Mouse (Mus musculus): ENCODE measurements around the gene Spns3. TPM values are rescaled to one million over a fixed set of nuclear protein-coding genes. Genes with fewer than 3 reads are reported as not detected.

Gene Spns3
- polyA plus RNA-seq, 1 experiment: 0.68 TPM

GRCm38 (mm10) chr11:72477182-72477581 lies 73.1 kb downstream of the Spns3 start:
- TF ChIP-seq CTCF (IDR thresholded peaks at IDR 0.05; ENCODE audit: low read depth, low read length) (no peak), POLR2A (IDR thresholded peaks at IDR 0.05; ENCODE audit: borderline replicate concordance, low read depth, low read length) (no peak)
- Histone ChIP-seq H3K4me1 (ENCODE audit: control insufficient read depth, insufficient read depth, low read length) (peaks cover 4% of the 10 kb centered on the region), H3K4me3 (ENCODE audit: insufficient read depth, low read length) (no peak overlapping the region), H3K27ac (ENCODE audit: insufficient read depth, low read depth, low read length) (no peak overlapping the region)

DNA sequence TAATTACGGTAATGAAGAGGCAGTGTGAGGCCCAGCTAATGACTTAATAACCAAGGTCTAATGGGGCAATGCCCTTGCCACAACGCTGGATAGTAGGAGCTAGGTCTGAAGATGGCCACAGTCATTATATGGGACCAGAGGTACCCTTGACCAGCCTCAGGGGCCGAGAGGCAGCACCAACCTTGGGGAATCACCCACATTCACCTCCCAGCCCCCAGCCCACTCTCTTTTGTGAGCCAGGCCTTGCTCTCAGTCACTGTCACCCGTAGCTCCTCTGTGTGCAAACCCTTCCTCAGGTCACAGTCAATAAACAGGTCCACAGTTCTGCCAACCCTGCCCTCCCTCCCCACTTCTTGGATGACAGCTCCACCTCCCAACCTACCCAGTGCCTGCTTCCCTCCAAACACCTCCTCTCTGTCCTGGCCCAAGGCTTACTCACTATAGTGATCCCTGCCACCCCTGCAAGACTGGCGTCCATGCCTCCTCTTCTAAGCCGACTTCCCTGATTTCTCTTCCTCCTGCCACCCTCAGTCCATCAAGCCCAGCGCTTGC lies 74.2 kb downstream of the Spns3 start:
- TF ChIP-seq POLR2A (IDR thresholded peaks at IDR 0.05; ENCODE audit: borderline replicate concordance, low read depth, low read length): no peak
- no peak for TF ChIP-seq CTCF (IDR thresholded peaks at IDR 0.05; ENCODE audit: low read depth, low read length)
- H3K4me3 ChIP-seq (ENCODE audit: insufficient read depth, low read length): no peak overlapping the region
- no peak overlapping the region for H3K27ac ChIP-seq (ENCODE audit: insufficient read depth, low read depth, low read length)
- peaks cover 4% of the 10 kb centered on the region for H3K4me1 ChIP-seq (ENCODE audit: control insufficient read depth, insufficient read depth, low read length)

GRCm38 (mm10) chr11:72475408-72475807 lies 74.9 kb downstream of the Spns3 start:
- Histone ChIP-seq H3K4me3 (ENCODE audit: insufficient read depth, low read length) (no peak overlapping the region), H3K4me1 (ENCODE audit: control insufficient read depth, insufficient read depth, low read length) (peaks cover 6% of the 10 kb centered on the region), H3K27ac (ENCODE audit: insufficient read depth, low read depth, low read length) (no peak overlapping the region)
- no peak for TF ChIP-seq POLR2A (IDR thresholded peaks at IDR 0.05; ENCODE audit: borderline replicate concordance, low read depth, low read length)

DNA sequence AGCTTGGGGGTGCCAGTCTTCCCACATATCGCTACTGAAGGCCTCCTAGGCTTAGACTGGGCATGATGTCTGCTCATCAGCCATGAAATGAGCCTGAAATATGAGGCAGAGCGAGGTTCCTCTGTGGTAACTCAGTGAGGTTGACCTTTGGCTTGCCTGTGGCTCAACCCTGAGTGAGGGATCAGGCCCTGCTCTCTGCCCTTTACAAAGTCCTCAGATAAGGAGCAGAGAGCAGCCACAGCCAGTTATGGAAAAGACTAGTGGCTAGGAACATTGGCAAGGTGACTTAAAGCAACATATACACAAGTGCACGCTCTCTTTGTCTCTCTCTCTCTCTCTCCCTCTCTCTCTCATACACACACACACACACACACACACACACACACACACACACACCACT lies 75.4 kb downstream of the Spns3 start:
- no peak for TF ChIP-seq CTCF (IDR thresholded peaks at IDR 0.05; ENCODE audit: low read depth, low read length)
- no peak for TF ChIP-seq POLR2A (IDR thresholded peaks at IDR 0.05; ENCODE audit: borderline replicate concordance, low read depth, low read length)
- no peak overlapping the region for H3K27ac ChIP-seq (ENCODE audit: insufficient read depth, low read depth, low read length)
- H3K4me3 ChIP-seq (ENCODE audit: insufficient read depth, low read length): no peak overlapping the region
- H3K4me1 ChIP-seq (ENCODE audit: control insufficient read depth, insufficient read depth, low read length): peaks cover 11% of the 10 kb centered on the region

DNA sequence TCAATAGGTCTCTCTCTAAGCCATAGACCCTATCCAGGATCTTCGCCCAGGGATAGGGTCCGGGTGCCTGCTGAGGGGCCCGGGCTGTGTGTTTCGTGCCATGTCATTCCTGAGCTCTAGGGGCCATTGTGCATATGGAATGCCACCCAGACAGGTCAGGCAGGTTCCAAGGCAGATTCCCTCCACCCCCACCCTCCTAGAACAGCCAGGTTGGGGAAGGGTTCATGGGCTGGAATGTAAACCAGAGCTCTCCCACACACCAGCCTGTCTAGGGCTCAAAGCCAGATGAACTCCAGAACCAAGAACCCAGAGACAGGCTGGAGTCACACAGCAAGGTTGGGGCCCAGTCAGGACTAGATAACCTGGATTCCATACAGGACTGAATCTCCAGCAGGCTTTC lies 76.8 kb downstream of the Spns3 start:
- Histone ChIP-seq H3K4me3 (ENCODE audit: insufficient read depth, low read length) (no peak overlapping the region), H3K27ac (ENCODE audit: insufficient read depth, low read depth, low read length) (no peak overlapping the region), H3K4me1 (ENCODE audit: control insufficient read depth, insufficient read depth, low read length) (peaks cover 20% of the 10 kb centered on the region)
- TF ChIP-seq CTCF (IDR thresholded peaks at IDR 0.05; ENCODE audit: low read depth, low read length) (no peak), POLR2A (IDR thresholded peaks at IDR 0.05; ENCODE audit: borderline replicate concordance, low read depth, low read length) (no peak)

DNA sequence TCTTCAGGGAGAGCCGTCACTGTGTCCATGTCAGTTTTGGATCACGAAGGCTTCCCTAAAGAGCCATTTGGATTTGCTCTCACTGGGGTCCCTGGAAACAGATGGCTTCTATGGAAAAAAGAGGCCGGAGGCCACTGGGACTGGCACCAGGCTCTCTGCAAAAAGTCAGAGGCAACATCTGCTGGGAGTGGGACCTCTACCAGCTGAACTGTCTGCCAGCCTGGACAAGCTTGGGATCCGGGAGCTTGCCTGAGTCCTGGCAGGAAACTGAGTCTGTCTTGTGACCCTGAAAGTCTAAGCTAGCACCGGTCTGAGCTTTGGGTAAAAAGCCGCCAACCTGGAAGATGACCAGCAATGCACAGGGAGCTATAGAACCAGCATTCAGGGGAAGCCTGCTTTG lies 78.9 kb downstream of the Spns3 start:
- no peak for TF ChIP-seq POLR2A (IDR thresholded peaks at IDR 0.05; ENCODE audit: borderline replicate concordance, low read depth, low read length)
- TF ChIP-seq CTCF (IDR thresholded peaks at IDR 0.05; ENCODE audit: low read depth, low read length): no peak
- peaks cover 34% of the 10 kb centered on the region for H3K4me1 ChIP-seq (ENCODE audit: control insufficient read depth, insufficient read depth, low read length)
- no peak overlapping the region for H3K4me3 ChIP-seq (ENCODE audit: insufficient read depth, low read length)
- H3K27ac ChIP-seq (ENCODE audit: insufficient read depth, low read depth, low read length): no peak overlapping the region

GRCm38 (mm10) chr11:72470004-72470403 lies 80.3 kb downstream of the Spns3 start:
- H3K4me3 ChIP-seq (ENCODE audit: insufficient read depth, low read length): no peak overlapping the region
- no peak overlapping the region for H3K27ac ChIP-seq (ENCODE audit: insufficient read depth, low read depth, low read length)
- peaks cover 43% of the 10 kb centered on the region for H3K4me1 ChIP-seq (ENCODE audit: control insufficient read depth, insufficient read depth, low read length)
- TF ChIP-seq CTCF (IDR thresholded peaks at IDR 0.05; ENCODE audit: low read depth, low read length): no peak
- no peak for TF ChIP-seq POLR2A (IDR thresholded peaks at IDR 0.05; ENCODE audit: borderline replicate concordance, low read depth, low read length)

DNA sequence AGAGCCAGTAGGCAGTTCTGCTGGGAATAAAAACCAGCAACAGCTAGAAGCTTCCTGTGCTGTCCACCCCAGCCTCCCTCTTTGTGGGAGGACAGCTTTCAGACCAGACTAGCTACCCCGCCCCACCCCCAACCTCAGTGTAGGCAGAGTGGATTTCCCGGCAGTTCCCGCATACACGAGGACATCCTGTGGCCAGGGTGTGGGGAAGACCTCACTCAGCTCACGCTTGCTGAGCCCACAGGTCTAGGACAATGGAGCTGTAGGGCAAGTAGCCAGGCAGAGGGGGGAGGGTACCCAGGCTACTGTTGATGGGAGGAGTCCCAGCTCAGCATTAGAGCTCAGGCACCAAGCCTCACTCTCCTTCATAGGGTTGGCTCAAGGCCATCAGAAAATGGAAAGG lies 81.1 kb downstream of the Spns3 start:
- peaks cover 45% of the 10 kb centered on the region for H3K4me1 ChIP-seq (ENCODE audit: control insufficient read depth, insufficient read depth, low read length)
- H3K4me3 ChIP-seq (ENCODE audit: insufficient read depth, low read length): no peak overlapping the region
- no peak overlapping the region for H3K27ac ChIP-seq (ENCODE audit: insufficient read depth, low read depth, low read length)
- TF ChIP-seq CTCF (IDR thresholded peaks at IDR 0.05; ENCODE audit: low read depth, low read length): no peak
- no peak for TF ChIP-seq POLR2A (IDR thresholded peaks at IDR 0.05; ENCODE audit: borderline replicate concordance, low read depth, low read length)

DNA sequence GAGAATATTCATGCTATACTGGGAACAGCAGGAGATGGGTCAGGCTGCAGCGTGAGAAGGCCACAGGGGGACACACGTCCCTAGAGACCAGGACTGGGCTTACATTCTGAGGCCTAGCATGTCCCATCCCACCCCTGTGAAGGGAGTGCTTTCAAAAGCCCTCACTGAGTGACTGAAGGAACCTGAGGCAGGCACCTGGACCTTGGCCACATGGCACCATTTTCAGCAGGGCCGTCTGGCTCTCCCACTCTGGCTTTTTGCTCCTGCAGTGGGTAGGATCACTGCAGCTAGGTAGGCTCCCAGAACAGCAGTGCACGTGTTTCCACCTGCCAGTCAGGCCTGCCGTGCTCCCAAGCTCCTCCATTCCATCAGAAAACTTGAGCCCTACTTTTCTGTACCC lies 81.8 kb downstream of the Spns3 start:
- H3K4me3 ChIP-seq (ENCODE audit: insufficient read depth, low read length): no peak overlapping the region
- H3K4me1 ChIP-seq (ENCODE audit: control insufficient read depth, insufficient read depth, low read length): peaks cover 45% of the 10 kb centered on the region
- no peak overlapping the region for H3K27ac ChIP-seq (ENCODE audit: insufficient read depth, low read depth, low read length)
- TF ChIP-seq CTCF (IDR thresholded peaks at IDR 0.05; ENCODE audit: low read depth, low read length) (no peak), POLR2A (IDR thresholded peaks at IDR 0.05; ENCODE audit: borderline replicate concordance, low read depth, low read length) (no peak)

GRCm38 (mm10) chr11:72466694-72467507 lies 83.4 kb downstream of the Spns3 start:
- peak overlapping the region; percentile 96 for H3K27ac ChIP-seq (ENCODE audit: insufficient read depth, low read depth, low read length)

More at GRCm38 (mm10) chr11:72466694-72467507, 83.4 kb downstream of the Spns3 start:
- Histone ChIP-seq H3K4me1 (ENCODE audit: control insufficient read depth, insufficient read depth, low read length) (peaks cover 53% of the 10 kb centered on the region), H3K4me3 (ENCODE audit: insufficient read depth, low read length) (peak overlapping the region; percentile 51)
- TF ChIP-seq POLR2A (IDR thresholded peaks at IDR 0.05; ENCODE audit: borderline replicate concordance, low read depth, low read length) (no peak), CTCF (IDR thresholded peaks at IDR 0.05; ENCODE audit: low read depth, low read length) (no peak)

All from bone marrow macrophage, adult 2 months (primary cell).